Mouse (Mus musculus): ENCODE results near the gene Olfr102. TPM values are rescaled to one million over a fixed set of nuclear protein-coding genes. Genes with fewer than 3 reads are reported as not detected.

Olfr102 gene
- total RNA-seq (2023) = not detected

DNA sequence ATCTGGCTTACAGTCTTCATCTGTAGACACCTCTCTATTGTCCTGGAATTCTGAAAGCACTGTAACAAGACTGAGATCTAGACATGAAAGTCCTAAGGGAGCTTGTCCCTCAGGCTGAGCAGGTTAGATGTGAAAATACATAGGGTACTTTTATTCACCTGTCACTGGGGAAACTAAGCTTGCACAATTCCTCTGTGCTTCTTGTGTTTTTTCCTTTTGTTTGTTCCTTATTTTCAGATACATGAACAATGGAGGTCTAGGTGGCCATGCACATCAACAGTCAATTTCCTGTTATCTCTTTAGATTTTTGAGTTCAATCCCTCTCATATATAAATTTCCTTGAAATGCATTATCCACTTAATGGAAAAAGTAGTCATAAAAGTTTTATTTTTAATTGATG, at the start of gene Olfr102:
Gene Olfr102, minus strand, starts transcription at position 101 of the 400 bp plus-strand sequence.

DNA sequence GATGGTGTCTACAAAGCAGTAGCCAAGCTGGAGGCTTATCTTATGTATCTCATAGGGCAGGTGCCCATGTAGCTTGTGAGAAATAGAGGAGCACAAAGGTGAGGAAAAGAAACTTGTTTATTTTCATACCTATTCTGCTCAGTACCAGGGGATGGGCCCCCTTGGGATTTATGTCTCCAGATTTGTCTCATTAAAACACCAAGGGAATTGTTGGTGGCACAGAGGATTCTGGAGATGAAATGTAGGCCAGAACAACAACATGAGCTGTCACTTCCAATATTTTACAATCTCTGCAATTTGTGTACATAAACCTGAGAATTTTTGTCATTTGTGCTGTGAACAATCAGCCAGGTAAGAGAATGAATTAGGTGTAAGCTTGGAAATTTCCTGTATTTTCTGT, 42.4 kb upstream of the Olfr102 start, which contains the start of gene Olfr104-ps:
Gene Olfr104-ps, plus strand, starts transcription at position 301 of the 400 bp plus-strand sequence.

DNA sequence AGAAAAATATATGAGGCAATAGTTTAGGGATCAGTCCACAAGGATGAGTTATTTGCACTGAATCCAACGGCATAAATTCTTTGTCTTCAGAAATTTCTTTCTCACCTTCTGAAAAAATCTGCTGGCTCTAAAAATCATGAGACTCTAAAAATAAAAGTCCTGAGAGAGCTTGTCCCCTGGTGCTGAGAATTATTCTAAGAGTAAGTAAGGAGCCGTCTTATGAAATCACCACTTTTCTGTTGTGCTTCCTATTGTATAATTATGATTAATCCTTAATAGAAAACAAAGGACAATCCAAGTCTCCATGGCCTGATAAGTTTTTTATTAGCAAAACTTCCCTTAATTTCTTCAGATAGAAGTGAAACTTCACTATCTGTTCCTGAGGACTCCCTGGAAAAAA, 22.7 kb upstream of the Olfr102 start, which contains the start of gene Olfr103:
Gene Olfr103, minus strand, starts transcription at position 101 of the 400 bp plus-strand sequence.

GRCm38 (mm10) chr17:37304213-37304612, 12.6 kb downstream of the Olfr102 start, which contains the start of gene Olfr101:
Olfr101 (minus strand) TSS chr17:37304313.

GRCm38 (mm10) chr17:37283360-37283759, 33.5 kb downstream of the Olfr102 start, which contains the start of gene Olfr99:
Olfr99 (minus strand) TSS chr17:37283460.

GRCm38 (mm10) chr17:37270058-37270701, 46.7 kb downstream of the Olfr102 start, which contains the start of gene H2-M3:
H2-M3 (plus strand) TSS chr17:37270220.

GRCm38 (mm10) chr17:37263626-37264025, 53.2 kb downstream of the Olfr102 start, which contains the start of gene Olfr98:
Olfr98 (minus strand) TSS chr17:37263749.

Other genes with a start within 250 kb of the Olfr102 start
- gene Olfr90, start 228.6 kb downstream of the Olfr102 start, total RNA-seq (2023) = 0.18 TPM
- gene Olfr91, start 218.8 kb downstream of the Olfr102 start, total RNA-seq (2023) = not detected
- gene Olfr92, start 197.0 kb downstream of the Olfr102 start, total RNA-seq (2023) = not detected
- gene Olfr93, start 155.6 kb downstream of the Olfr102 start, total RNA-seq (2023) = not detected
- not detected for gene Ubd, start 123.2 kb downstream of the Olfr102 start, total RNA-seq (2023)
- gene Olfr94, start 116.1 kb downstream of the Olfr102 start, total RNA-seq (2023) = not detected
- not detected for gene Olfr95, start 103.9 kb downstream of the Olfr102 start, total RNA-seq (2023)
- gene Olfr96, start 96.9 kb downstream of the Olfr102 start, total RNA-seq (2023) = not detected
- gene Olfr97, start 79.7 kb downstream of the Olfr102 start, total RNA-seq (2023) = not detected
- gene Olfr98, start 53.3 kb downstream of the Olfr102 start, total RNA-seq (2023) = not detected
- gene H2-M3, start 46.8 kb downstream of the Olfr102 start, total RNA-seq (2023) = 38.8 TPM
- gene Olfr99, start 33.6 kb downstream of the Olfr102 start, total RNA-seq (2023) = not detected
- gene Olfr101, start 12.7 kb downstream of the Olfr102 start, total RNA-seq (2023) = not detected
- gene Olfr103, start 22.6 kb upstream of the Olfr102 start, total RNA-seq (2023) = not detected
- gene Olfr104-ps, start 42.5 kb upstream of the Olfr102 start, total RNA-seq (2023) = not detected
- not detected for gene Olfr105-ps, start 62.0 kb upstream of the Olfr102 start, total RNA-seq (2023)
- not detected for gene Olfr106-ps, start 73.3 kb upstream of the Olfr102 start, total RNA-seq (2023)
- not detected for gene Olfr107, start 82.2 kb upstream of the Olfr102 start, total RNA-seq (2023)
- gene Olfr108, start 128.4 kb upstream of the Olfr102 start, total RNA-seq (2023) = not detected
- gene Olfr109, start 141.9 kb upstream of the Olfr102 start, total RNA-seq (2023) = not detected
- gene H2-M2, start 166.5 kb upstream of the Olfr102 start, total RNA-seq (2023) = not detected
- not detected for gene Olfr110, start 175.4 kb upstream of the Olfr102 start, total RNA-seq (2023)
- not detected for gene Olfr111, start 191.0 kb upstream of the Olfr102 start, total RNA-seq (2023)